Mouse (Mus musculus): Measurements from ENCODE around the gene Cdsn. TPM values are rescaled to one million over a fixed set of nuclear protein-coding genes. Genes with fewer than 3 reads are reported as not detected.

Cdsn gene
- polyA plus RNA-seq, 1 experiment from 2014 or later, result 0.46 TPM

- Histone ChIP-seq H3K27ac (ENCODE audit: low read length) (no peak overlapping the region), H3K9me3 (replicated peaks; ENCODE audit: control insufficient read depth, low read length) (no peaks in the 10 kb centered on the region), H3K36me3 (ENCODE audit: control insufficient read depth, insufficient read depth) (no peaks in the 10 kb centered on the region), H3K4me1 (ENCODE audit: control insufficient read depth, insufficient read depth, low read length) (no peaks in the 10 kb centered on the region), H3K27me3 (ENCODE audit: control insufficient read depth, insufficient read depth, low read length) (peaks cover 12% of the 10 kb centered on the region; the same call in 1 of the 2 replicates), H3K4me3 (ENCODE audit: low read length) (no peak overlapping the region), H3K9ac (ENCODE audit: low read length) (no peak overlapping the region), H3K4me2 (ENCODE audit: low read depth, low read length) (no peak overlapping the region)
- 19% methylated on average over 6 of the region's 6 CpGs for whole genome bisulfite sequencing
- ATAC-seq (replicated peaks; ENCODE audit: extremely low read depth, insufficient read depth, low FRiP score), result 0 out of 2 replicates have a peak, but pooled peaks have one; percentile 45
These were observed 26.3 kb downstream of the Cdsn start for GRCm38 (mm10) chr17:35578211-35578610.

- no peak for ATAC-seq (replicated peaks; ENCODE audit: extremely low read depth, insufficient read depth, low FRiP score)
- 96% methylated on average over 1 of the region's 1 CpGs for WGBS
- no peak overlapping the region for H3K4me2 ChIP-seq (ENCODE audit: low read depth, low read length)
These were observed 31.0 kb downstream of the Cdsn start for GRCm38 (mm10) chr17:35582900-35583299.

GRCm38 (mm10) chr17:35584330-35584937 lies 32.5 kb downstream of the Cdsn start:
- H3K27me3 ChIP-seq (ENCODE audit: control insufficient read depth, insufficient read depth, low read length), result no peaks in the 10 kb centered on the region
- peak overlapping the region; percentile 39; the same call in 1 of the 2 replicates for H3K4me2 ChIP-seq (ENCODE audit: low read depth, low read length)
- H3K4me3 ChIP-seq (ENCODE audit: low read length), result no peak overlapping the region
- no peaks in the 10 kb centered on the region for H3K4me1 ChIP-seq (ENCODE audit: control insufficient read depth, insufficient read depth, low read length)
- WGBS, result 17% methylated on average over 16 of the region's 16 CpGs
- no peaks in the 10 kb centered on the region for H3K36me3 ChIP-seq (ENCODE audit: control insufficient read depth, insufficient read depth)
- H3K9ac ChIP-seq (ENCODE audit: low read length), result peak overlapping the region; percentile 47; the same call in 1 of the 2 replicates
- H3K27ac ChIP-seq (ENCODE audit: low read length), result no peak overlapping the region
- ATAC-seq (replicated peaks; ENCODE audit: extremely low read depth, insufficient read depth, low FRiP score), result no peak
- no peaks in the 10 kb centered on the region for H3K9me3 ChIP-seq (replicated peaks; ENCODE audit: control insufficient read depth, low read length)

More at GRCm38 (mm10) chr17:35582900-35583299, 31.0 kb downstream of the Cdsn start:
- Histone ChIP-seq H3K9ac (ENCODE audit: low read length) (no peak overlapping the region), H3K4me1 (ENCODE audit: control insufficient read depth, insufficient read depth, low read length) (no peaks in the 10 kb centered on the region), H3K9me3 (replicated peaks; ENCODE audit: control insufficient read depth, low read length) (no peaks in the 10 kb centered on the region), H3K36me3 (ENCODE audit: control insufficient read depth, insufficient read depth) (no peaks in the 10 kb centered on the region), H3K27ac (ENCODE audit: low read length) (no peak overlapping the region), H3K4me3 (ENCODE audit: low read length) (no peak overlapping the region), H3K27me3 (ENCODE audit: control insufficient read depth, insufficient read depth, low read length) (no peaks in the 10 kb centered on the region)

- Histone ChIP-seq H3K27ac (ENCODE audit: low read length) (no peak overlapping the region), H3K36me3 (ENCODE audit: control insufficient read depth, insufficient read depth) (no peaks in the 10 kb centered on the region), H3K9me3 (replicated peaks; ENCODE audit: control insufficient read depth, low read length) (no peaks in the 10 kb centered on the region), H3K27me3 (ENCODE audit: control insufficient read depth, insufficient read depth, low read length) (no peaks in the 10 kb centered on the region), H3K4me3 (ENCODE audit: low read length) (no peak overlapping the region), H3K4me1 (ENCODE audit: control insufficient read depth, insufficient read depth, low read length) (no peaks in the 10 kb centered on the region), H3K4me2 (ENCODE audit: low read depth, low read length) (no peak overlapping the region), H3K9ac (ENCODE audit: low read length) (no peak overlapping the region)
- ATAC-seq (replicated peaks; ENCODE audit: extremely low read depth, insufficient read depth, low FRiP score), result no peak
- 76% methylated on average over 1 of the region's 1 CpGs for WGBS
These were observed 35.4 kb downstream of the Cdsn start for GRCm38 (mm10) chr17:35587291-35587690.

GRCm38 (mm10) chr17:35588387-35588786 lies 36.5 kb downstream of the Cdsn start:
- no peak overlapping the region for H3K9ac ChIP-seq (ENCODE audit: low read length)
- H3K27ac ChIP-seq (ENCODE audit: low read length), result no peak overlapping the region
- no peaks in the 10 kb centered on the region for H3K4me1 ChIP-seq (ENCODE audit: control insufficient read depth, insufficient read depth, low read length)
- H3K4me3 ChIP-seq (ENCODE audit: low read length), result no peak overlapping the region
- H3K27me3 ChIP-seq (ENCODE audit: control insufficient read depth, insufficient read depth, low read length), result no peaks in the 10 kb centered on the region
- no peaks in the 10 kb centered on the region for H3K9me3 ChIP-seq (replicated peaks; ENCODE audit: control insufficient read depth, low read length)
- H3K36me3 ChIP-seq (ENCODE audit: control insufficient read depth, insufficient read depth), result no peaks in the 10 kb centered on the region
- ATAC-seq (replicated peaks; ENCODE audit: extremely low read depth, insufficient read depth, low FRiP score), result no peak
- WGBS, result 29% methylated on average over 4 of the region's 4 CpGs
- H3K4me2 ChIP-seq (ENCODE audit: low read depth, low read length), result no peak overlapping the region

- Histone ChIP-seq H3K4me2 (ENCODE audit: low read depth, low read length) (no peak overlapping the region), H3K27me3 (ENCODE audit: control insufficient read depth, insufficient read depth, low read length) (no peaks in the 10 kb centered on the region), H3K36me3 (ENCODE audit: control insufficient read depth, insufficient read depth) (no peaks in the 10 kb centered on the region), H3K9ac (ENCODE audit: low read length) (no peak overlapping the region), H3K9me3 (replicated peaks; ENCODE audit: control insufficient read depth, low read length) (no peaks in the 10 kb centered on the region), H3K4me3 (ENCODE audit: low read length) (no peak overlapping the region), H3K27ac (ENCODE audit: low read length) (no peak overlapping the region), H3K4me1 (ENCODE audit: control insufficient read depth, insufficient read depth, low read length) (no peaks in the 10 kb centered on the region)
- no peak; the same call in 1 of the 2 replicates for ATAC-seq (replicated peaks; ENCODE audit: extremely low read depth, insufficient read depth, low FRiP score)
- WGBS, result 43% methylated on average over 21 of the region's 21 CpGs
These were observed 38.7 kb downstream of the Cdsn start for GRCm38 (mm10) chr17:35590410-35591218.

- no peak overlapping the region for H3K27ac ChIP-seq (ENCODE audit: low read length)
- H3K4me3 ChIP-seq (ENCODE audit: low read length), result no peak overlapping the region
- 93% methylated on average over 7 of the region's 7 CpGs for WGBS
- no peaks in the 10 kb centered on the region for H3K4me1 ChIP-seq (ENCODE audit: control insufficient read depth, insufficient read depth, low read length)
- no peaks in the 10 kb centered on the region for H3K36me3 ChIP-seq (ENCODE audit: control insufficient read depth, insufficient read depth)
- no peaks in the 10 kb centered on the region for H3K9me3 ChIP-seq (replicated peaks; ENCODE audit: control insufficient read depth, low read length)
- no peak overlapping the region for H3K4me2 ChIP-seq (ENCODE audit: low read depth, low read length)
- H3K9ac ChIP-seq (ENCODE audit: low read length), result no peak overlapping the region
- ATAC-seq (replicated peaks; ENCODE audit: extremely low read depth, insufficient read depth, low FRiP score), result no peak
- H3K27me3 ChIP-seq (ENCODE audit: control insufficient read depth, insufficient read depth, low read length), result no peaks in the 10 kb centered on the region
These were observed 39.3 kb downstream of the Cdsn start for GRCm38 (mm10) chr17:35591219-35591578.

- 84% methylated on average over 15 of the region's 15 CpGs for WGBS
- Histone ChIP-seq H3K4me2 (ENCODE audit: low read depth, low read length) (no peak overlapping the region), H3K27ac (ENCODE audit: low read length) (no peak overlapping the region), H3K4me3 (ENCODE audit: low read length) (no peak overlapping the region), H3K9ac (ENCODE audit: low read length) (no peak overlapping the region), H3K4me1 (ENCODE audit: control insufficient read depth, insufficient read depth, low read length) (no peaks in the 10 kb centered on the region), H3K9me3 (replicated peaks; ENCODE audit: control insufficient read depth, low read length) (no peaks in the 10 kb centered on the region), H3K36me3 (ENCODE audit: control insufficient read depth, insufficient read depth) (no peaks in the 10 kb centered on the region), H3K27me3 (ENCODE audit: control insufficient read depth, insufficient read depth, low read length) (no peaks in the 10 kb centered on the region)
- no peak for ATAC-seq (replicated peaks; ENCODE audit: extremely low read depth, insufficient read depth, low FRiP score)
These were observed 39.8 kb downstream of the Cdsn start for GRCm38 (mm10) chr17:35591731-35592130.

- Histone ChIP-seq H3K27me3 (ENCODE audit: control insufficient read depth, insufficient read depth, low read length) (no peaks in the 10 kb centered on the region), H3K9ac (ENCODE audit: low read length) (no peak overlapping the region), H3K27ac (ENCODE audit: low read length) (no peak overlapping the region), H3K9me3 (replicated peaks; ENCODE audit: control insufficient read depth, low read length) (no peaks in the 10 kb centered on the region), H3K4me3 (ENCODE audit: low read length) (no peak overlapping the region), H3K4me1 (ENCODE audit: control insufficient read depth, insufficient read depth, low read length) (no peaks in the 10 kb centered on the region), H3K36me3 (ENCODE audit: control insufficient read depth, insufficient read depth) (no peaks in the 10 kb centered on the region), H3K4me2 (ENCODE audit: low read depth, low read length) (no peak overlapping the region)
- no peak for ATAC-seq (replicated peaks; ENCODE audit: extremely low read depth, insufficient read depth, low FRiP score)
- WGBS, result 76% methylated on average over 9 of the region's 9 CpGs
These were observed 40.2 kb downstream of the Cdsn start for GRCm38 (mm10) chr17:35592131-35592530.

All from heart, embryonic 16.5 days (tissue).